Mouse (Mus musculus): ENCODE measurements around the gene Emx2.

Emx2 gene

DNA sequence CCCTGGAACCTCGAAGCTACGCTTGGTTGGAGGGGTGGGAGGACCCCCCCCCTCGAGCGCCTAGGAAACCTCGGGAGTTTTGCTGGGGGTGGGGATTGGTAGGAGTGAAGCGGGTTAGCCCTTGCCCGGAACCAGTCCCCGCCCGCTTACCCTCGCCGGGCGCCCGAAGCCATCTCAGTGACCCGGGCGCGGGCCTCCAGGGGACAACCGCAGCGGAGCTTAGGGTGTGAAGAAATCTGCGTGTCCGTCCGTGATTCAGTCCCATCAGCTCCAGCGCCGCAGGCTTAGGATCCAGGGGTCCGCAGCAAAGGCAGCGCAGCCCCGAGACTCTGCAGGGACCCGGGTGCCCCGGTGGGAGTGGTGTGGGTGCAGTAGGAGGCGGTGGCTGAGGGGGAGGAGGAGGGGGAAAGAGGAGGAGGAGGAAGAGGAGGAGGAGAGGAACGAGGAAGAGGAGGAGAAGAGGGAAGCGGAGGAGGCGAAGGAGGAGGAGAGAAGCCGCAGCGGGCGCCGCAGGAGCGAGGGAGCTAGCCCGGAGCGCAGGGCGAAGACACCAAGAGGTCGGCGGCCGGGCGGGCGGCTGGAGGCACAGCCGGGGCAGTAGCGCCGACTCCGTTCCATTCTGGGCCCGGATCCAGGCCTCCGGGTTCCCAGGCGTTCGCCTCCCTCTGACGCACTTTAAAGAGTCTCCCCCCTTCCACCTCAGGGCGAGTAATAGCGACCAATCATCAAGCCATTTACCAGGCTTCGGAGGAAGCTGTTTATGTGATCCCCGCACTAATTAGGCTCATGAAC, at the start of gene Emx2:
Gene Emx2 (plus strand): TSS at position 422 of the 792 bp plus-strand sequence.
- peak; percentile 88 for DNase-seq (ENCODE audit: low spot score)

DNA sequence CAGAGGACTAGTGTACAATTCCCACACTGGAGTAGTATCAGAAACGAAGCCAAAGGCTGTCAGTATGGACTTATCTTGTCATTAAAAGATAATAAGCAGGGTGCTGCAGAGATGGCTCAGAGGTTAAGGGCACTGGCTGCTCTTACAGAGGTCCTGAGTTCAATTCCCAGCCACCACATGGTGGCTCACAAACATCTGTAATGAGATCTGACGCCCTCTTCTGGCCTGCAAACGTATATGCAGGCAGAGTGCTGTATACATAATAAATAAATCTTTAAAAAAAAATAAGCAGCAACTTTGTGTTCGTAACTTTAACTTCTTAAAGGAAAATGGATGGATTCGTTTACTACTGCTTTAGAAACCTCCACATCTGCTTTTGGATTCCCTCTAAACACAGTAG, 44.0 kb upstream of the Emx2 start:
- DNase-seq (ENCODE audit: low spot score): no peak

DNA sequence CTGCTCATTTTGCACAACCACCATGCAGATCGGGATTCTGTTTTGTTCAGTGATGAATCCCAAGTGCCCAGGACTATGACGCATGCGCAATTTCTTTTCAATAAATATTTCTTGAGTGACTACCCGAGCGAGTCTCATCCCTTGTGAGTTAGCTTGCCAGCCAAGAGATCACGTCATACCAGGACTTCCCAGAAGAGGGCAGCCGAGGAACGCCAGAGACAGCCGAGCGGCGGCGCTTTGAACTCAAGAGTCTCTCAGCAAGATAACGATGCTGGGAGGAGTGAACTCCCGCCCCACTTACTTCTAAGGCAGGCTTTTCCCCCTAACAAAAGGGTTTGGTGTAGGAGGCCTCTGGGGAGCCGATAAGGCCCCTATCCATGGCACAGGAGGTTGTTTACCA, 40.1 kb upstream of the Emx2 start:
- peak; percentile 95 for DNase-seq (ENCODE audit: low spot score)

DNA sequence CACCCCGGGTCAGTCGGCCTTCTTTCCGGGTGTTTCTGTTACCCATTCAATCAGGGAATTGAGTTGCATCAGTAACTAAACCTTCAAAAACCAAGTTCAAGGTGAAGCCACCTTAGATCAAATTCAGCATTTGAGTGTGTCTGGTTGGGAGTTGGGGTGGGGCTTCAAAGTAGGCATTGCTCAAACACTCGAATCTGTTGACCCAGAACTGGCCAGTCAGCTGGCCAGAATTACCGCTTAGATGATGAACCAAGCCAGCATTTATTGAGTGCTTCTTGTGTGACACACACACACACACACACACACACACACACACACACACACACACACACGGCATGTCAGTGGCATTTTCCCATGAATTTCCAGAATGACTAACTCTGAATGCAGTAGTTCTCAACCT, 39.5 kb upstream of the Emx2 start:
- no peak for DNase-seq (ENCODE audit: low spot score)

DNA sequence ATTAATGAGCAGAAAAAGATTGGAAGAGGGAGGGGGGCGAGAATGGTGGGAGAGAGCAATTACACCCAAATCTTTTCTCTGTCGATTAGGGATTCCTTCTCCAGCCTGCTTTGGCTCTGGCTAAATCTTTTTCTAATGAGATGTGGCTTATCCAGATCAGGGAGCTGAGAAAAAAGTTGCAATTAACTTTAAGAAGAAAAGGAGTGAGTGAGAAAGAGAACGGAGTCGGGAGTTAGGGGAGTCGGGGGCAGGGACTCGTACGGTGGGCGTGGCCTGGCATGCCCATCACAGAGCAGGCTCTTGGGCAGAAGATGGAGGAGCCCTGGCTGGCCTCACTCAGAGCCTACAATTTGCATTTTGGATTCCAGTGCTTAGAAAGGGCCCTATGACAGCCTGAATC, 35.8 kb upstream of the Emx2 start:
- peak; percentile 52 for DNase-seq (ENCODE audit: low spot score)

DNA sequence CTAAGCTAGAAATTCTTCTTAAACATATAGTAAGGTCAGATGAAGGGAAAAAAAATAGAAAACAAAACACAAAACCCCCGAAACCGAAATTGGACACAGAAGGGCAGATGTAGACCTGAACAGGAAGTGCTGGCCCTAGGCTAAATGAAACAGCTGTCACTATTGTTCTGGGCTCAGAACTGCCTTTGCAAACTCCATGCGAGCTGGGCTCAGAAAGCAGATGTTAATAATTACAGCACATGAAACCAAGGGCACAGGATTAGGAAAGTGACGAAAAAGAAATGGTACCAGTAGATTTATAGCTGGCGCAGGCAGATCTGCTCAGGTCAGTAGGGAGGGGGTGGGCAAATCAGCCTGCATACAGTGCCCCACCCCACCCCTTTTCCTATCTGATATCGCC, 34.5 kb upstream of the Emx2 start:
- peak; percentile 68 for DNase-seq (ENCODE audit: low spot score)

DNA sequence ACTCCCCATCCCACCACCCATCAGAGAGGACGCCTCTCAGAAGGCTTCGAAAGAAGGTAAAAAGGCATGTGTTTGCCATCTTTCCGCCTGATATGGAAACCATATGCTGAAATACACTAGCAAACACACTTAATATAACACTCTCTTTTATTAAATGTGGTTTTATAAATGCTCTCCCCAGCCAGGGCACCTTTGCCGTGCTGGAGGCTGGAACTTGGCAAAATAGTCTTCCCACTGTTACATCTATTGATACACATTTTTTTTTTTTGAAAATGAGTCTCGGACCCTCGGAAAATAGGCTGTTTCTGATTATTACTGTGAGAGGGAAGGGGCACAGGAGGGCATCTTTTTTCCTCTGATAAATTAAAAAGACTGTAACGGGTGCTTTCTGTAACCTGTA, 33.2 kb upstream of the Emx2 start:
- no peak for DNase-seq (ENCODE audit: low spot score)

DNA sequence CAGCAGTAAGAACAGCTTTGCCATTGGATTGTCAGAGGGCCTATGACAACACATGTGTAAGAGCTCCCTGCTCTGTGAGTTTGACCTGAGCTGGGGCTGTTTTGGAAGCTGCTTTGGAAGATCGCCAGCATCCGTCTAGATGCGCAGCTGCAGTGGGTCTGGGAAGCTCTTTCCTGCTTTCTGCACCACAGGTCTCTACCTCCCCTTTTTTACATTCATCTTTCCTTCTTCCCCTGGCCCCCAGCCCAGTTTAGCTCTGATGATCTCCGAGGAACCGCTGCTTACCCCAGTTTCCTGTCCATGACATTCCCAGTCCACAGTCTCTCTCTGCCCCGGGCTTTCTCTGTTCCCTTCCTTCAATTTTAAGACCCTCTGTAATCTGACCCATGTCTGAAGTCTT, 25.9 kb upstream of the Emx2 start:
- no peak for DNase-seq (ENCODE audit: low spot score)

DNA sequence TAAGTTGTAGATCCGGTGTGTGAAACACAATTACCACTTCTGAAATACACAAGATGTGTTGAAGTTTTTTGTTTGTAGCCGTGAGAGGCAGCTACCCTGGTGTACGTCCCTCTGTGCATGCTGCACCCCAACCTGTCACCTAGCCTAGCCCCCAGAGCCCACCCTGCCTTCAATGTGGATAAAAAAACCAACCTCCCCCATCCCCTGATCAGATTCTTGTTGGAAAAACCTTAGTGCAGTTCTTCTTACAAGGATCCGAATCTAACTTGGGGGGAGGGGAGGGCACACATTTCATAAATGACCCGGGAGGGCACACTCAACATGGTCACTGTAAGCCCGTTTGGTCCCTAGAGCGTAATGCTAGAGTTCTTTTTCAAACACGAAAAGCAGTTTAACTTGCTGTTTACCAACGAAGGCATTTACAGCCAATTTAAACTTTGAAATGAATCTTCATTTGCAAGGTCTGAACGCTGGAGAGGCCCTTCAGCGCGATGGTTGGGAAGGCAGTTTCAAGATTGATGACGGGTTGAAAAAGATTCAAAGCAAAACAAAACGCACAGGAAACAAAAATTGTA, 7.5 kb upstream of the Emx2 start:
- no peak for DNase-seq (ENCODE audit: low spot score)

DNA sequence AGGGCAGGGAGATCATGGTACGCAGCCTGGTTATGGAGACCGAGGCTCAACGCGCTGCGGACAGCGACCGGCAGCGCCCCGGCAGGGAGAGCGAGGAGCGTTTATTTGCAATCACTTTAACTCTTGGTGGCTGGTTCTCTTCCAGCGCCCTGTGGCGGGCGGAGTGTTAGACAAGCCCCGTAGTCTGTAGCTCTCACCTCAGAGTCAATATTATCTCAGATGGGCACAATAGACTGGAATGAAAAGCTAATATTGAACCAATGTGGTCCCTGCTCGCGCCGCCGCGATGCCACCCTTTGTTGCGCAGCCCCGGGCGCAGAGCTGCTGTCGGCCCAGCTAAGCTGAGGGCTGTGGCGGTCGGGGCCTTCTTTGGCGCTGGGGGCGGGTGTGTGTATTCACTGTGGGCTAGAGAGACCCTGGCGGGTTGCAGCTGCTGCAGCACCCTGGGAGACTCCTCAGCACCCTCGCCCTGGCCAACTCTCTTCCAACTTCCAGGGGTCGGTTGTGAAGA, 6.7 kb upstream of the Emx2 start:
- DNase-seq (ENCODE audit: low spot score): peak; percentile 81

DNA sequence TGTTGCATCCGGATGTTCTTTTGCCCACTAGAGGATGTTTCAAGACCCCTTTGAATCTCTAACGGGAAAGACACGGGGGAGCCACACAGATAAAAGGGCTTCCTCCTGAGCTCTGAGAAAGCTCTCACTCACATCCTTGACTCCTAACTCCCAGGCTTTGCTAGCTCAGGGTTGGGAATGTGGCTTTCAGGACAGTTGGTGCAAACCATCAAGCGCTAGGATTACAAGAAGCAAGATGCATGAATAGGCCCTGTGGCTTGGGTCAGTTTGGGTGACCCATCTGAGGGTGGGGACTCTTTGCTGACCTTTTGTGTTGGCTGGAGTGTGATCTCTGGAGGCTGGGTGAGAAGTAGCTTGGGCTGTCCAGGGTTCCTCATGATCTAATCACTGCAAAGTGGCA, 5.9 kb upstream of the Emx2 start:
- DNase-seq (ENCODE audit: low spot score): no peak

DNA sequence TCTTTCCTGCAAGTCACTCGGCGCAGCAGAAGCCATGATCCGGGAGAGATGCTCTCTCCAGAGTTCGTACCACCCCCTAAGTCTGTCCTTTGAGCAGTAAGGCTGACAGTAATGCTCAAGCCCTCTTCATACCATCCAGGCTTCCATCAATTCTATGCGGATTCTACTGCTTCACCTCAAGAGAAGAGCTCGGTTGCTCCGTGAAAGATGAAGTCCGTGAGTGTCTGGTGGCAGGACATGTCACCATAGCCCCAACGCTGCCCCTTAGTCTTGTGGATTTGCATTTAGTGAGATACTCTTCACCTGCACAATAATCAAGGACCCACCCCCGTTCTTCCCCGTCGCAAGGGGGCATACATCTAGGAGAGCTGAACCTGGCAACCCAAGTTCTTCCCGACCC, 4.6 kb upstream of the Emx2 start:
- no peak for DNase-seq (ENCODE audit: low spot score)

DNA sequence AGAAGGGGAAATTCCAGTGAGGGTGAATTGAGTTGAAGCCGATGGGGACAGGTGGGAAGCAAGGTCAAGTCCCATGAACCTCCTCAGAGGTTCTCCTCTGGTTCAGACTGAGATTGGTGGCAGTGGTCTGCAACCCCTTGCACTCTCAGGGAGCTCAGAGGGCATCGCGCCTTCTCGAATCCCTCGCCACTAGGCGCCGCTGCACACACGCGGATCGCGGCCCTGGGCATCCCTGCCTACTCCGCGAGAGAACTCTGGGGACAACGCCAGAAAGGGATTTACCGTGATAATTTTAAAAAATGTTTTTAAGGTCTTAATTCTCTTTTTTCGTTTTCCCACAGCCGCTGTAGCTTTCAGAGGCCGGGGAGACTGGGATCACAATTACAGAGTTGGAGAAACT, 4.0 kb upstream of the Emx2 start:
- DNase-seq (ENCODE audit: low spot score): peak; percentile 96

DNA sequence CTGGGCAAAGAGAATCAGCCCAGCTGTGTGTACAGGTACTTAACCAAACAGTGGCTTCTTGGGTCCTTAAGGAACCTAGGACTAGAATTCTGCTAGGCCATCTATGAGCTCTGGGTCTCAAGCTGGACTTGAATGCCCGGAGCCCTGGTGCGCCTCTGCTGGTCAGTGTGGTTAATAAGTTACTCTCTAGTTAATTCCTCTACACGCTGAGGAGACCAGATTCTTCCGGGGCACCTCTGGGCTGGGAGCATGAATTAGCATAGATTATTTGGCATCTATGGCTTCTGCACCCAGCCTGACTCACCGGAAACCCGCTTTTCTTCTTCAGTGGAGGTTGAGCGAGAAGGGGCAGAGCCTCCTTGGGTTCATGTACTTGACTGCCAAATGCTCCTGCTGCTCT, 2.5 kb upstream of the Emx2 start:
- peak; percentile 63 for DNase-seq (ENCODE audit: low spot score)

DNA sequence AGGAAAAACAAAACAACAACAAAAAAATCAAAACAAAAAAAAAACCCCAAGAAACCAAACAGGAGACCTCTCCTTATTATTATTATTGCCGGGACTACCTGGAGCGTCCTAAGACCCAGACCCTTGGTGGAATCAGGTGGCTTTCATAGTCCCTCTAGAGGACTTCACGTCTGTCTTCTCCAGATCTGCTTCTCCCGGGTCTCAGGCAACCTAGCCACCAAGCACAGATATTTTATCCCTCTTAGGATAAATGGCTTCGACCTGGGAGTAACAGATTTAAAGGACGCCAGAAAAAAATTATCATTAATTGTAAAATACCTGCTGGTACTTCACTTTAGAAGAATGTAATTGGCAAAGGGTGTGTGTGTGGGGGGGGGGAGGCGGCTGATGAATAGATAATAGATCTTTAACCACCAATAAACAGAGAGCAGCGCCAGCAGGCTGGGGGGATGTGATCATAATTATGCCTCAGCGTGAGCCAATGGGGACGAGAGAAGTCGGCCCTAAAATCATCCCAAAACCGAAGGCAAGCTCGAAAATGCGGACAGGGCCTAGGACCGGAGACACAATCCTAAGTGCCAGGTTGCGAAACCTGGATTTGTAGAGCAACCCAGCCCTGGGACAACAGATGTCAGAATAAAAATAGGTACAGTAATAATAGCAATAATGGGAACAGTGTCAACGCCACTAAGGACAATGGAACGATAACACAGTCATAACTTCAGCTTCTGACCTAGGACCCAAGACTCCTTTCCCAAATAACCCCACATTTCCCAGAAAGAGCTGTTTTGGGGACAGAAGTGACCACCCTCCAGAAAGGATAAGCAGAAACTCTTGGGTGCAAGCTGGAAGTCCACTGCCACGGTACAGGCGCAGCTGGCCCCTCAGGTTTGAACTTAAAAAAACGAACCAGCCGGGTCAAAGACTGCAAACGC, 894 bp upstream of the Emx2 start:
- DNase-seq (ENCODE audit: low spot score): peak; percentile 84

DNA sequence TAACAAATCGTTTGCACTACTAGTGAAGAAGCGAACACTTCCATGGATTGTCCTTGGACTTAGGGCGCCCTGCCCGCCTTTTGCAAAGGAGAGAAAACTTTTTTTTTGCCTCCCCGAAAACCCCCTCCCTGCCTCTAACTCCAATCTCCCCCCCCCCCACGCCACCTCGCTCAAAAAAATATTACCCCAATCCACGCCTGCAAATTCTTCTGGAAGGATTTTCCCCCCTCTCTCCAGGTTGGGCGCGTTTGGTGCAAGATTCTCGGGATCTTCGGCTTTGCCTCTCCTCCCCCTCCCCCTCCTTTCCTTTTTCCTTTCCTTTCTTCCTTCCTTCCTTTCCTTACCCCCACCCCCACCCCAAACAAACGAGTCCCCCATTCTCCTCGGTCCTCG, 567 bp downstream of the Emx2 start:
- DNase-seq (ENCODE audit: low spot score): no peak

DNA sequence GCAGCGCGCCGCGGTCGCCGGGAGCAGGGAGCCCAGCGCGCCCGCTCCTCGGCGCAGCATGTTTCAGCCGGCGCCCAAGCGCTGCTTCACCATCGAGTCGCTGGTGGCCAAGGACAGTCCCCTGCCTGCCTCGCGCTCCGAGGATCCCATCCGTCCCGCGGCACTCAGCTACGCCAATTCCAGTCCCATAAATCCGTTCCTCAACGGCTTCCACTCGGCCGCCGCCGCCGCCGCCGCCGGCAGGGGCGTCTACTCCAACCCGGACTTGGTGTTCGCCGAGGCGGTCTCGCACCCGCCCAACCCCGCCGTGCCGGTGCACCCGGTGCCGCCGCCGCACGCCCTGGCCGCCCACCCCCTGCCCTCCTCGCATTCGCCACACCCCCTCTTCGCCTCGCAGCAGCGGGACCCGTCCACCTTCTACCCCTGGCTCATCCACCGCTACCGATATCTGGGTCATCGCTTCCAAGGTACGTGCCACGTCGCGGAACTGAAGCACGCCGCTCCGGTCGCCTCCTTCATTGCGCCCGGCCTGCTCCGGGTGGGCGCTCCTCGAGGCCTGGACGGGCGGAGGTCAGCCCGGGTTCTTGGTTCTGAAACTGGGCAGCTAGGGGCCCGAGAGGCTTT, 1.1 kb downstream of the Emx2 start:
- DNase-seq (ENCODE audit: low spot score): peak; percentile 67

DNA sequence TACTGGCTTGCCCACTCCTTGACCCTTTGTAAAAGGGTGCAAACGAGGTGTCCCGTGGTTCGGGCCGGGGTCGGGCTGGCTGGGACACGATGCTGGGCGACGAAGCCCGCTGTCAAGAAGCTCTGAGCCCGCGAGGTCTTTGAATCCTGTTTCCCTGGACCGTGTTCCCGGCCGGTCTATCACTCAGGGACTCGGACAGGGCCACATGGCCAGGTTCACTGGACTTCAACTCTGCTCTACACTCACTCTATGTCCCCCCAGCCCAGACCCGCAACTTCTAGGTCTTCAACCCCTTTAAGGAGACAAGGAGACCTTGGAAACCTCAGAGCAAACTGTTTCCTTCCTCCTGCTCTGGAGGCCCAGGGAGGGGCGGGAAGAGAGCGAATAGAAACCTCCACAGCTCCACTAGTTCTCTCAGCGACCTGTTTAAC, 1.7 kb downstream of the Emx2 start:
- DNase-seq (ENCODE audit: low spot score): peak; percentile 42

DNA sequence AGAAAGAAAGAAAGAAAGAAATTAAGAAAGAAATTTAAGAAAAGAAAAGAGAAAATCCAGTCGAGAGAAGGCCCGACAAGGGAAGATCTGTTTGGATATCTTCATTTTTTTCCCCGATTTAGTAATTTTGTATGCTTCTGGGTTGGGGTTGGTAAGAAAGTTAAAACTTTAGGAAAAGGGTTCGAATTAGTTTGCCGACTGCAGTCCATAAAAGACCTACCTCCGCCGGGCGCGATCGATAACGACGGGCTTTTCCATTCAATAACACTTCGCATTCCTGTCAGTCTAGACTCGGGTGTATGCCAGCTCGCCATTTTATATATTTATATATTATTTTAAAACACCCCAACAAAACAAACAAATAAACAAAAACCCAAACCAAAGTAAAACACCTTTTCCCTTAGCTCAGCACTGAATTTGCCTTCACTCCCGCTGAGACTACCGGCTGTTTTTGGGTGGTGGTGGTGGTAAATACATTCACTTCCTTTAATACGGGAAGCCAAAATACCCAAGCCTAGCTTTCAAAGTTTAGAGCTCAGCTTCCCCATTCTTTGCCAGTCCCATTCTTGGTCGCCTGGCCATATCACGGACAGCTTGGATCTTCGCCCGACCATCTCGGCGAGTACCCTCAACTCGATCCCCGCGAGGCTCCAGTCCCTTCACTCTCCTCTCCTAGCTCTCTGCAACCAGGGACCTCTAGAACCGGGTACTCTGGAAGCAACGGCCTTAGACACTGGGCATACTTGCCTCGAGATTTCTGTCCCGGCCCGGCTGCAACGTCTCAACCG, 2.4 kb downstream of the Emx2 start:
- peak; percentile 32 for DNase-seq (ENCODE audit: low spot score)

DNA sequence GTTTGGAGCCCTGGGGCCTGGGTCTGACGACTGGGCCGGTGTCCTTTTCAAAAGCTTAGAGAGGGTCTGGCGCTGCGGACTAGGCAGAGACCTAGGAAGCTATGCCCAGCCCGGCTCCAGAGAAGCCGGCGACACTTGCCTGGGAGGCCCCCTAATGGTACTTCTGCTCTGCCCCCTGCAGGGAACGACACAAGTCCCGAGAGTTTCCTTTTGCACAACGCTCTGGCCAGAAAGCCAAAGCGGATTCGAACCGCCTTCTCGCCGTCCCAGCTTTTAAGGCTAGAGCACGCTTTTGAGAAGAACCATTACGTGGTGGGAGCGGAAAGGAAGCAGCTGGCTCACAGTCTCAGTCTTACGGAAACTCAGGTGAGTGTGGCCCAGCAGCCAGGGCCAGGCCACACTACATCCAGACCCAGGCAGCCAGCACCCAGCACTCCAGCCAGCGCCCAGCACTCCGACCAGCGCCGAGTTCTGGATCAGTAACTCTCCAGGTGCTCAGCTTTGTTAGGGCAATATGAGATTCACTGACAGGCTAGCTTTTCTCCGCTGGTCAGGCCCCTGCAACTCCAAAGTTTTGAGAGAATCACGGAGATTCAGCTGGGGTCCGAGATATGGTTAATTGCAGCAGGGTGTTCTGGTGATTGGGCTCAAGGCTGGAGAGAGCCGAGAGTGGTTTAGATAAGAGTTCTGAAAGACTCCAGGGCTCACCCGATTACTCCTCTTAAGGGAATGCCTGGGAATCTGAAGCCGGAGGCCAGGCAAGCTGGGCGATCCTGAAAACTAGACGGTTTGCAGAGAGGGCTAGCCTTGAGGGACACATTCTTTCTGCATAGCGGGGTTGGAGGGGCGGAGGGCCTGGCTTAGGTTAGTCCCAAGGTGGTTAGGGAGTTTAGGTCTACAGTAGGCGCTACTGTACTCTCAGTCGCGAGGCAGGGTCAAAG, 3.6 kb downstream of the Emx2 start:
- DNase-seq (ENCODE audit: low spot score): peak; percentile 49
